Mouse (Mus musculus) frontal cortex, postnatal 36 days (tissue): ENCODE results near the gene Mier1.
"Not testable (repeated sequence)": the region's sequence is repeated elsewhere in the genome, so short reads cannot be mapped to it uniquely, and the experiment has no call there.

Source experiments
- DNase-seq, 2 experiments: peaks; one replicate each; pipeline ENCODE4 v3.0.0; 2022; ENCODE audit warnings: low spot score in 2 of 2

Mier1 gene

DNA sequence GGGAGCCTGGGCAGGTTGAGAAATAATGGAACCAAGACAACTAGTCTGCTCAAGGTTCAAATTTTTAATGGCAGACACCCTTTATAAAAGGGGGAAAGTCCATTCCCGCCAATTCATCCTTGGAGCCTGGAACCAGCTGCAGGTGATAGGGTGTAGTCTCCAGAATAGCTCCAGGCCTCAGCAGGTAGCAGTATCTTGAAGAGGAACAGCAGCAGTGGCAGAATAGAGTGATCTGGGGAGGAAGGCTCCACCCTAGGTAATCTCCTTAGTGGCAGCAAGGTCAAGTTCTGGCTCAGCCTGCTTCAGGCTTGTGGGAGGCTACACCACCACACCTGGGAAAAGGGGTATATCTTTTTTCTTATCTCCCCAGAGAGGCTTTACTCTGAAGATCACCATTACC, 52.0 kb downstream of the Mier1 start:
- not testable (repeated sequence) for DNase-seq

GRCm38 (mm10) chr4:103171256-103171655, 57.1 kb downstream of the Mier1 start:
- DNase-seq = peak; percentile 33 to 53

GRCm38 (mm10) chr4:103173507-103173906, 59.3 kb downstream of the Mier1 start:
- DNase-seq = no peak

DNA sequence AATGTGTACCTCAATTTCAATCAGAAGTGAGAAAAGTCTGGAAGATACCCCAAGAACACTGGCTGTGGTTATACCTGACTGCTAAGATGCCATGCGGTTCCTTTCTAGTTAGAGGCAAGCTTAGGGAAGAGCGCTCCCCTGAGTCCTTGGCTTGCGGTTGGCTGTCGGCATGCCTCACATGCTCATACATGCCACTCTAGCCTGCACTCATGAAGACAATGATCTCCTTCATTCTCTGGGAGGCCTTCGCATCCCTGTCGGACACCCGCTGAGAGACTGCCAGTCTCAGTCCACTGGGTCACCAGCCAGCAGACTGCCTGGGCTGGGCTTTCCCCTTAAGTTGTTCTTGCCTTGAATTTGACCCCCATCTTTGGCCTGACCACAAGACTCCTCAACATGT, 59.8 kb downstream of the Mier1 start:
- DNase-seq = no peak

GRCm38 (mm10) chr4:103177681-103178080, 63.5 kb downstream of the Mier1 start:
- no peak for DNase-seq

DNA sequence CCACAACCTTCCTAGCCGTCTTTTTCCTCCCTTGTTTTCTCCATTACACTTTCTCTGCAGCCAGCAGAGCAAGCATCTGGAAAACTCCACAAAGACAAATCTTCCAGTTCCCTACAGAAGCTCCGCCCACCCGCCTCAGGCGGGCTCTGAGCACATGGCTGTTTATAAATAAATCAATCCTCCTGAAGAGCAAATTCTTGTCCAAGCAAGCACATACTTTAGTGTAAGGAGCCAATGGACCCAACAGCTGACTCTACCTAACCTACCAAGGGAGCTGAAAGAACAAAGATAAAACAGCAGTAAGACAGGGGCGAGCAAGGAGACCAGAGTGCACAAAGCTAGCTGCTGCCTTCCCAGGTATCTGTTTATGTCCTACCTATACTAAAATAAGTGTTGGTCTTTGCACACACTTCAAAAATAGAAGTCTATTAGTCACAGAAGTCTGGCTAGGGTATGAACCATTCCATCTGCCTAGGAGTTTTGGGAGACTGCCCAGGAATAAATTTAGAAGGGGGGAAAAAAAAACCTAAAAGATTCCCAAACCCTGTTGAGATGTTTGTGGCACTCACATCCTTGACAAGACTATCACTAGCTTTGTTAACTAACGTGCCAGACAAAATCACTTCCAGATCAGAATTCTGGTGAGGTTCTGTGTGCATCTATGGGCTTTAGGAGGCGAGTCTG, 64.6 kb downstream of the Mier1 start:
- DNase-seq = peak; percentile 40 to 74

- no peak for DNase-seq
These were observed 65.4 kb downstream of the Mier1 start for GRCm38 (mm10) chr4:103179581-103179980.

DNA sequence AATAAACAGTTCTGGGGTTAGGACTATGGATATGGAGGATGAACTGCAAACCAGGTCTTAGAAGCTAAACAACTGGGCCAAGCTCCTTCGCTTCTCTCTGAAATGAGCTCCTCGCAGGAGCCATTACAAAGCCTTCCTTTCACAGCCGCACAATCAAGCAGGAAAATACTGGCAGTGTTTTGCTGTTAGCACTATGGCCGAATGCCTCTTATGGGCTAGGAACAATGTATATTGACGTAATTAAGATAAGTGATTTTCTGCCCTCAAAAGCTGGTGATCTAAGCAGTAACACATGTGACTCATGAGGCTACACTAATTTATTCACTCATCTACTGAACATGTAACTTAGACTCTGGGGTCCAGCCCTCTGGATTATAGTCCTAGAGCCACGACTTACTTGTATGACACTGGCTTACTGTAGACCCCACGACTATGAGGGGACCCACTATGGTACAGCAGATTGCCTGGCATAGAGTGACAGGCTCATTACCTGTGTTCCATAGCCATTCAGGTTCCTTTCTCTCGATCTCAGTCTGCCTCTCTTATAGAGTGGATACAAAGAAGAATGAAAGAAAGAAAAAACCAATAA, 66.2 kb downstream of the Mier1 start:
- DNase-seq = no peak

DNA sequence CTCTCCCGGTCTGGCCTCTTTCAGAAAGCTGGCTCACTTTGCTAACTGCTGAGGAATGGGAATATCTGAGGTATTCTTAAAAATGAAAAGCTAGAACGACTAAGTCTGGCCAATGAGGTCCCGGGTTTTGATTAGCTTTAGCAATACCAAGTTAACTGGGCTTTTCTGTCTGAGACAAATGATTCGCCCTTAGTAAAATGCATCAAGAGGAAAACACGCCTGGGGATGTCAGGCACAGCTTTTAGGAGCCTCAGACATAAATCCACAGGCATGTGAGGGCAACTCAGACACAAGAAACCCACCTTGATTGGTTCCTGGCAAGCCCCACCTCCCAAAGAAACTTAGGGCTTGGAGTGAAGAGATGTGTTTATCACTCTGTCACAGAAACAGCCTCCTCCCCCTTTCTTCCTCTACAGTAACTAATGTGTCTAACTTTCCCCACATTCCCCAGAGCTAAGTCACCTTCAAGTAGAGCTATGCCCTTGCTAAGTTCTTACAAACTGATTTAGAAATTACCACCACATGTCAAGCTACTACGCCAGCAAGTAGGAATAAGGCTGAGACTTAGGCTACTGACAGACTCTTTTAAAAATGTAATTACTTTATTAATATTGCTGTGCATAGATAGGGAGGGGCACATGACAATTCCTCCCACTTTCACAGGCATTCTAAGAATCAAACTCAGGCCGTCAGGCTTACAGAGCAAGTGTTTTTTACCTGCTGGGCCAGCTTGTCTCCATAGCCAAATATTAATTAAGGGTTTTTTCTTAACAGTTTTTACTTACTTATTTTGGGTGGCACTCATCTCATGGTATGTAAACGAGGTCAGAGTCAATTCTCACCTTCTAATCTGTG, 74.8 kb downstream of the Mier1 start:
- no peak for DNase-seq

GRCm38 (mm10) chr4:103192421-103192820, 78.2 kb downstream of the Mier1 start:
- no peak for DNase-seq

- no peak for DNase-seq
These were observed 83.2 kb downstream of the Mier1 start for GRCm38 (mm10) chr4:103197401-103197800.

GRCm38 (mm10) chr4:103199086-103199485, 84.9 kb downstream of the Mier1 start:
- no peak for DNase-seq

DNA sequence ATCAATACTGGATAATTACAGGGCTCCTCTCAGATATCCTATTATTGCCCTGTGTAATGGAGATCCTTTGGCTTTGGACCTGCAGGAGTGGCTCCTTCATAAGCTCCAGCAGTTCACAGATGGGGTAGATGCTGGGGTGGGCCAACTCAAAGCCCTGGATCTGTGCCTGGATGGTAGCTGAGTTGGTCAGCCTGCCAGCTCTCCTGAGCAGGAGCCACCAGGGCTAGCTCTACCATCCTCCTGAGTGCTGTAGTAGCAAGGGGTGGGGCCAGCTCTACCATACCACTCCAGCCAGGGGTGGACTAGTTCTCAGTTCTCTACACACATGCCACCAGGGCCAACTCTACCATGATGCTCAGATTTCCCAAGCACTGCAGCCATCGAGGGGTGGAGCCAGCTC, 85.9 kb downstream of the Mier1 start:
- DNase-seq = no peak

DNA sequence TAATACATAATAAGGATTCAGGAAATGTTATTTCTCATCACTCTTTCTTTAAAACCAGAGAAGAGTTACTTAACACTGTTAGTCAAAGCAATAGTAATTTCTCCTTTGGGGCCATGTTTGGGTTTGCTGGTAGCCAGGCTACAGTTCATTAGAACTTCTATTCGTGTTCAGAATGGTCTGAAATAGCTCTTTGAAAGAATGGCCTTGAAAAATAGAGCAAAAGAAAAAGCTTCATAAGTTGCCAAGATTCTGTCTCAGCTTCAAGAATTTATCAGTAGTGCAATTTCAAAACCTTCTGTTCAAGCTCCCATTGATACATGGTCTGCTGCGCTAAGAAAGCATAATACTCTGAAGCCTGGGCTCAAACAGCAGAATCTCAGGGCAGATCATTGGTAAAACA, 89.5 kb downstream of the Mier1 start:
- DNase-seq = no peak

GRCm38 (mm10) chr4:103208553-103208952, 94.4 kb downstream of the Mier1 start:
- no peak for DNase-seq

- DNase-seq = peak in 1 of 2 experiments; percentile 6
These were observed 99.8 kb downstream of the Mier1 start for GRCm38 (mm10) chr4:103213859-103214497.

DNA sequence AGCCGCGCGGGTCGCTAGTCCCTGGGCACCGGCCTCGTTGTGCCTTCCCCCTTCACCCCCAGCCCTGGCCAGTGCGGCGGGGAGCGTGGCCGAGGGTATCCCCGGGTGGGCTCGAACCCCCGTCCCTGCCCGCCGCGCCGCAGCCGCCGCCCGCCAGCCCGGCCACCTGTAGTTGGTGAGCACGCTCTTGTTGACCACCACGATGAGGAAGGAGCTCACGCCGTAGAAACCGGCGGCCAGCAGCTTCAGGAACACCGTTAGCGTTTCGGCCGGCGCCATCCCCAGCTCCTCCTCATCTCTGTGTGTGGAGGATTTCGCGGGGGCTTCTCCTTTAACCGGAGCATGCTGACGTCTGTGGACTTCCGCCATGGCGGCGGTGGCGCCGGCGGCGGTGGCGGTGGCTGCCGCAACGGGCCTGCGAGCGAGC, 100.3 kb downstream of the Mier1 start:
- peak; percentile 77 to 78 for DNase-seq
